Comparison of ENCODE assay signal across 9 mouse cellular contexts in the genomic region with DNA sequence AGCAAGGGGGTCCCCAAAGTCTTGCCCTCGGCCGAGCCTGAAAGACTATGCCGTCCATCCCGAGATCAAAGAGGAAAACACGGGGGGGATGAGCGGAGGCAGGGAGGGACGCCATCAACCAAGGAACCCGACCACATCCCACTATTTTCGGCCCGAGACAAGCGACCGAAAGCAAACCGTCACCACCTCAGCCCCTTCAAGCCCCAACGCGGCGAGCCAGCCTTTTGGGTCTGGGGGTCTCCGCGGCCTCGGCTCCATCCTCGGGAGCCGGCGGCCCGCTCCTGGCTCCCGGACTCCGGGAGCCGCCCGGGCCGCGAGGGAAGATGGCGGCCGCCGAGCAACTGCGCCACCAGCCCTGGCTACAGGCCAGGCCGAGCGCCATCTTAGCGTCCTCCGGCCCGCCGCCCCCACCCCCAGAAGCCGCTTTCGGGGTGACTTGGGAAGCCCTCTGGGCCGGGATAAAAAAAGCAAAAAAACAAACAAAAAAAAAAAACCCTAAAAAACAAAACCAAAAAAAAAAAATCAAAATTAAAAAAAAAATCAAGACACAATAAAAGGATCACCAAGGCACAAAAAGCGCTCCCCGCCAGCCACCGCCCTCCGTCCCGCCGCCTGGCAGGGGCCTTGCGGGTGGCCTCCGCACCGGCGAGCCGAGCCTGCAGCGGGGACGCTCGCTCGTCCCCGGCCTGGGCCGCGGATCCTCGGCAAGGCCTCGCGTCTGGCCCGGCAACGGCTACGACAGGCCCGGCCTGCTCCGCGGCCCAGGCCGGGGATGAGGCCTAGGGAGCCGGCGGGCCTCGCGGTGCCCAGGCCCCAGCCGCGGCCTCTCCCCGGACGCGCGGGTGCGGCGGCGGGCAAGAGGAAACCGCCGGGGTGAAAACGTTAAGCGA. TPM values are rescaled to one million over a fixed set of nuclear protein-coding genes. Genes with fewer than 3 reads are reported as not detected.
DNase-seq lines count a peak whose midpoint lies in the region; ATAC-seq lines count a peak whose summit lies in the region.
"Had no signal": no experiment of that assay in that cellular context is flagged by ENCODE, and none has a peak within 500 bp of the region (broad histone marks: within the 10 kb centered on the region; RNA-seq: fewer than 3 reads in every experiment).

No protein-coding gene starts in this region.

- H3K9ac ChIP-seq in hindbrain, embryonic 13.5 days = peak overlapping the region; percentile 100

- peak overlapping the region; percentile 70 for H3K4me2 ChIP-seq in hindbrain, embryonic 13.5 days

- 0 out of 2 replicates have a peak, but pooled peaks have one; percentile 21 for ATAC-seq in hindbrain, embryonic 13.5 days (ENCODE audit: low FRiP score)

- H3K4me3 ChIP-seq in hindbrain, embryonic 13.5 days = peak overlapping the region; percentile 94

- under 1% methylated on average over 84 of the region's 87 CpGs for WGBS in hindbrain, embryonic 13.5 days

- peak overlapping the region; percentile 100 for H3K27ac ChIP-seq in hindbrain, embryonic 13.5 days

- H3K4me1 ChIP-seq in hindbrain, embryonic 13.5 days (replicated peaks) = peaks cover 47% of the 10 kb centered on the region

- H3K9me3 ChIP-seq in hindbrain, embryonic 13.5 days = no peaks in the 10 kb centered on the region

- no peaks in the 10 kb centered on the region for H3K27me3 ChIP-seq in hindbrain, embryonic 13.5 days

- no peaks in the 10 kb centered on the region for H3K36me3 ChIP-seq in hindbrain, embryonic 13.5 days

- peak; percentile 87 for DNase-seq in MN1 (ENCODE audit: low spot score)
- DNase-seq in cerebellum, adult 9-10 months = peak; percentile 81
- DNase-seq in frontal cortex, postnatal 10 days (ENCODE audit: low spot score in 2 of 2) = peak; percentile 57 to 79
- DNase-seq in left cerebral cortex, adult 18-20 months (ENCODE audit: low spot score in 2 of 2) = peak; percentile 74 to 81
- peak; percentile 89 to 91 for DNase-seq in lung, postnatal 4 days
- DNase-seq in retina, postnatal 7 days (ENCODE audit: low read depth, low spot score) = peak; percentile 63
- peak; percentile 69 for DNase-seq in urinary bladder, adult 18-20 months (ENCODE audit: low spot score in 2 of 2)

RNA-seq across cellular contexts. Expression of gene Bicral, which starts 1.6 kb away (rescaled TPM):
- polyA plus RNA-seq in hindbrain, embryonic 13.5 days (2015; fragmentation: Nextera tagmentation; extraction: Ambion mirVana) = 5.9 and 7.8 TPM in 2 replicates
- 10 to 100 TPM; 53.2 to 58.9 TPM for total RNA-seq in left cerebral cortex, adult 18-20 months (2021)

RNA-seq across cellular contexts. Expression of gene Tbcc, which starts 33.8 kb away (rescaled TPM):
- 58.7 and 63.7 TPM in 2 replicates for polyA plus RNA-seq in hindbrain, embryonic 13.5 days (2015; fragmentation: Nextera tagmentation; extraction: Ambion mirVana)
- 10 to 100 TPM; 33.5 to 33.8 TPM for total RNA-seq in left cerebral cortex, adult 18-20 months (2021)

RNA-seq across cellular contexts. Expression of gene Prph2, which starts 53.5 kb away (rescaled TPM):
- not detected in 2 replicates for polyA plus RNA-seq in hindbrain, embryonic 13.5 days (2015; fragmentation: Nextera tagmentation; extraction: Ambion mirVana)
- total RNA-seq in left cerebral cortex, adult 18-20 months (2021) = not detected
- total RNA-seq: hematopoietic stem cell, adult 5-6 weeks had no signal

Comparison
In these comparisons a context has a peak if more than half of its experiments do, and no peak if none do; other contexts are left out.
1. Peak in every context shown above with its lines: DNase-seq, ATAC-seq, H3K4me3 ChIP-seq and H3K27ac ChIP-seq.